8 mouse cellular contexts compared by ENCODE assay signal in the genomic region with DNA sequence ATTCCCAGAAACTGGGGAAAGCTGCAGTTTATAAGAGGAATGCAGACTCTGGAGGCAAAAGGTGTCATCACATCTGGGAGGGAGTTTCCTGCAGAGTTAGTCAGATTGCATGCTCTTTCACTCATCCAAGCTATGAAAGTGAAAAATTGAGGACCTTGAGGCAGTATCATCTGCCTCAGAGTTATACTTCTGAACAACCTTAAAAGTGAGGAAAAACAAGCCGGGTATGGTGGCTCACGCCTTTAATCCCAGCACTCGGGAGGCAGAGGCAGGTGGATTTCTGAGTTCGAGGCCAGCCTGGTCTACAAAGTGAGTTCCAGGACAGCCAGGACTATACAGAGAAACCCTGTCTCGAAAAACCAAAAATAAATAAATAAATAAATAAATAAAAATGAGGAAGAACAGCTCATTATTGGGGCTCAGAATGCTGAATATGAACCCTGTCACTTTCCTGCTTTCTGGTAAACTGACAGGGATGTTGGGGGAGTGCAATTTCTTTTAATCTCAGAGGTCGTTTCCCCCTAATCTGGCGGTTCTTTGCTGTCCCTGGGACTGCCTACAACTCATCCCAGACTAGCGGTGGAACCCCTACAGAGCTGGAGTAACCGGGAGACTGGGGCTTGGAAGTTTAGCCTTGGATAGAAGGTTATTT. TPM values are rescaled to one million over a fixed set of nuclear protein-coding genes. Genes with fewer than 3 reads are reported as not detected.
DNase-seq lines count a peak whose midpoint lies in the region; ATAC-seq and TF ChIP-seq lines count a peak whose summit lies in the region.

No protein-coding gene starts in this region.

- no peak for TF ChIP-seq EP300 in MEL (IDR thresholded peaks at IDR 0.05; ENCODE audit: low read depth in 1 of 2, low read length in 2 of 2)
- no peak for TF ChIP-seq EP300 in heart, postnatal 0 days (IDR thresholded peaks at IDR 0.05; ENCODE audit: low read depth)

- intact Hi-C loops in left cerebral cortex, postnatal 36 days (cut with DNase I) = loop anchor here (2.0 kb wide), 1 partner anchor 39 kb away; the partner anchor contains the start of genes Lyar and Zbtb49

- ATAC-seq in heart, postnatal 0 days (ENCODE audit: insufficient read depth, low read depth) = no peak

- no peak for TF ChIP-seq CTCF in kidney, adult 2 months (conservative IDR thresholded peaks at IDR 0.05; ENCODE audit: insufficient read depth, insufficient read length, low read depth, low read length)
- no peak for TF ChIP-seq CTCF in MEL (IDR thresholded peaks at IDR 0.05 in 2 of 3, conservative IDR thresholded peaks at IDR 0.05 in 1 of 3; ENCODE audit: control insufficient read depth in 1 of 3, insufficient read depth in 1 of 3, low read depth in 2 of 3, low read length in 3 of 3, poor library complexity in 1 of 3, severe bottlenecking in 1 of 3)
- no peak for TF ChIP-seq CTCF in heart, postnatal 0 days (IDR thresholded peaks at IDR 0.05; ENCODE audit: low read depth)

- H3K36me3 ChIP-seq in kidney, adult 2 months (ENCODE audit: control insufficient read depth, insufficient read depth, low read length) = no peaks in the 10 kb centered on the region; the same call in 1 of the 2 replicates
- H3K36me3 ChIP-seq in MEL (ENCODE audit: control insufficient read depth in 1 of 2, insufficient read depth in 2 of 2, low read length in 2 of 2) = peaks cover 2 to 15% of the 10 kb centered on the region in 2 experiments
- peaks cover 23% of the 10 kb centered on the region for H3K36me3 ChIP-seq in heart, postnatal 0 days (replicated peaks; ENCODE audit: control insufficient read depth, insufficient read depth, low read length)
- peaks cover 36% of the 10 kb centered on the region for H3K36me3 ChIP-seq in megakaryocyte, embryonic 14.5 days (replicated peaks; ENCODE audit: low read length)

- peak overlapping the region; percentile 79 for H3K27ac ChIP-seq in kidney, adult 2 months (ENCODE audit: insufficient read depth, low read depth, low read length)
- H3K27ac ChIP-seq in MEL (ENCODE audit: control insufficient read depth, low read depth, low read length) = peak overlapping the region; percentile 87
- peak overlapping the region; percentile 83 for H3K27ac ChIP-seq in heart, postnatal 0 days (ENCODE audit: low read depth)

- H3K4me1 ChIP-seq in kidney, adult 2 months (ENCODE audit: control insufficient read depth, insufficient read depth, low read length) = no peaks in the 10 kb centered on the region
- H3K4me1 ChIP-seq in MEL (ENCODE audit: control insufficient read depth in 1 of 2, insufficient read depth in 2 of 2, low read length in 2 of 2) = peaks cover 3 to 14% of the 10 kb centered on the region in 2 experiments; a peak in 3 of 4 replicates
- peaks cover 4% of the 10 kb centered on the region for H3K4me1 ChIP-seq in heart, postnatal 0 days (ENCODE audit: control insufficient read depth, insufficient read depth)
- H3K4me1 ChIP-seq in megakaryocyte, embryonic 14.5 days = peaks cover 45% of the 10 kb centered on the region

- H3K9ac ChIP-seq in MEL (ENCODE audit: control insufficient read depth, low read depth, low read length, poor library complexity, severe bottlenecking) = peak overlapping the region; percentile 85
- peak overlapping the region; percentile 69 for H3K9ac ChIP-seq in heart, postnatal 0 days (replicated peaks; ENCODE audit: low read depth, low read length)

- peak overlapping the region; percentile 72 for H3K4me2 ChIP-seq in heart, postnatal 0 days (ENCODE audit: low read depth, low read length)

- peak overlapping the region; percentile 96 for H3K4me3 ChIP-seq in kidney, adult 2 months (ENCODE audit: insufficient read depth, low read depth, low read length)
- peak overlapping the region; percentile 75 to 88 for H3K4me3 ChIP-seq in MEL (ENCODE audit: control insufficient read depth in 1 of 2, insufficient read depth in 1 of 2, low read depth in 2 of 2, low read length in 2 of 2)
- H3K4me3 ChIP-seq in heart, postnatal 0 days (ENCODE audit: low read depth, low read length) = peak overlapping the region; percentile 69
- H3K4me3 ChIP-seq in megakaryocyte, embryonic 14.5 days (replicated peaks) = peak overlapping the region; percentile 96

- no peak for TF ChIP-seq POLR2A in kidney, adult 2 months (IDR thresholded peaks at IDR 0.05; ENCODE audit: low read depth, low read length)
- no peak for TF ChIP-seq POLR2A in MEL (IDR thresholded peaks at IDR 0.05; ENCODE audit: control insufficient read depth in 1 of 2, insufficient read depth in 1 of 2, low read depth in 1 of 2, low read length in 2 of 2, poor library complexity in 1 of 2)

- TF ChIP-seq RAD21 in MEL (IDR thresholded peaks at IDR 0.05; ENCODE audit: low read depth, low read length) = no peak

- 40% methylated on average over 9 of the region's 9 CpGs for WGBS in kidney, adult 2 months
- WGBS in heart, postnatal 0 days = 39% methylated on average over 8 of the region's 9 CpGs

- no peaks in the 10 kb centered on the region for H3K27me3 ChIP-seq in kidney, adult 2 months (replicated peaks; ENCODE audit: control insufficient read depth, insufficient read depth, low read length)
- H3K27me3 ChIP-seq in MEL (ENCODE audit: control insufficient read depth in 1 of 2, insufficient read depth in 2 of 2, low read length in 2 of 2) = no peaks in the 10 kb centered on the region
- no peaks in the 10 kb centered on the region for H3K27me3 ChIP-seq in heart, postnatal 0 days (ENCODE audit: control insufficient read depth, insufficient read depth, low read length)
- H3K27me3 ChIP-seq in megakaryocyte, embryonic 14.5 days (replicated peaks) = no peaks in the 10 kb centered on the region

- DNase-seq in kidney, adult 2 months = no peak
- no peak for DNase-seq in kidney, adult 18-20 months
- peak; percentile 48 for DNase-seq in MEL (ENCODE audit: low read depth, low spot score)
- DNase-seq in heart, postnatal 0 days (ENCODE audit: low spot score) = no peak
- no peak for DNase-seq in adrenal gland, adult 8-10 months
- DNase-seq in right cerebral cortex, postnatal 36 days (ENCODE audit: low spot score in 2 of 2) = no peak
- no peak for DNase-seq in left cerebral cortex, postnatal 36 days (ENCODE audit: low spot score in 2 of 2)

- no peaks in the 10 kb centered on the region for H3K9me3 ChIP-seq in MEL (replicated peaks; ENCODE audit: insufficient read depth, low read length)
- H3K9me3 ChIP-seq in heart, postnatal 0 days (replicated peaks; ENCODE audit: control insufficient read depth, low read length) = no peaks in the 10 kb centered on the region; the same call in 1 of the 2 replicates
- peaks cover 5% of the 10 kb centered on the region; the same call in 1 of the 2 replicates for H3K9me3 ChIP-seq in megakaryocyte, embryonic 14.5 days

- H3K79me2 ChIP-seq in MEL (ENCODE audit: control insufficient read depth, insufficient read depth, low read length, poor library complexity) = peaks cover 14% of the 10 kb centered on the region

RNA-seq across cellular contexts. Expression of gene Tmem128, which starts 0.4 kb away (rescaled TPM):
- 33.3 and 40.6 TPM in 2 replicates for polyA plus RNA-seq in kidney, adult 2 months (2012; rRNA removed)
- 76.4 and 78.9 TPM in 2 replicates for total RNA-seq in MEL (2012; rRNA removed)
- 10 to 100 TPM in 1 of 2 experiments, not detected in 1; 55.9 TPM for polyA plus RNA-seq in MEL (2012; ENCODE audit: insufficient read depth in 1 of 2, insufficient read length in 2 of 2, low read depth in 1 of 2, low replicate concordance in 2 of 2, missing spikeins in 1 of 2)
- 46.9 and 92.8 TPM in 2 replicates for total RNA-seq in heart, postnatal 0 days (2014; rRNA removed; ENCODE audit: low replicate concordance)
- 48.0 and 50.8 TPM in 2 replicates for polyA plus RNA-seq in heart, postnatal 0 days (2015; fragmentation: Nextera tagmentation; extraction: Ambion mirVana)
- polyA plus RNA-seq in megakaryocyte, embryonic 14.5 days (2012; ENCODE audit: insufficient read depth, low replicate concordance) = 11.3 and 61.4 TPM in 2 replicates
- 10 to 100 TPM; 36.1 to 39.6 (median 37.4) TPM for total RNA-seq in adrenal gland, adult 8-10 months (2022)
- total RNA-seq in left cerebral cortex, postnatal 36 days (2021) = 10 to 100 TPM; 31.6 to 35.4 TPM

RNA-seq across cellular contexts. Expression of gene Otop1, which starts 16.2 kb away (rescaled TPM):
- 3.3 and 5.1 TPM in 2 replicates for polyA plus RNA-seq in kidney, adult 2 months (2012; rRNA removed)
- total RNA-seq in MEL (2012; rRNA removed) = 0.08 TPM in 1 of 2 replicates, not detected in the other
- not detected for polyA plus RNA-seq in MEL (2012; ENCODE audit: insufficient read depth in 1 of 2, insufficient read length in 2 of 2, low read depth in 1 of 2, low replicate concordance in 2 of 2, missing spikeins in 1 of 2)
- total RNA-seq in heart, postnatal 0 days (2014; rRNA removed; ENCODE audit: low replicate concordance) = not detected in 2 replicates
- not detected in 2 replicates for polyA plus RNA-seq in heart, postnatal 0 days (2015; fragmentation: Nextera tagmentation; extraction: Ambion mirVana)
- polyA plus RNA-seq in megakaryocyte, embryonic 14.5 days (2012; ENCODE audit: insufficient read depth, low replicate concordance) = 0.21 TPM in 1 of 2 replicates, not detected in the other
- total RNA-seq in adrenal gland, adult 8-10 months (2022) = 10 to 100 TPM in 3 of 4 experiments, 1 to 10 TPM in 1; 2.6 to 26.4 (median 18.4) TPM
- not detected for total RNA-seq in left cerebral cortex, postnatal 36 days (2021)

RNA-seq across cellular contexts. Expression of gene Lyar, which starts 39.3 kb away (rescaled TPM):
- 3.6 and 5.3 TPM in 2 replicates for polyA plus RNA-seq in kidney, adult 2 months (2012; rRNA removed)
- total RNA-seq in MEL (2012; rRNA removed) = 333 and 340 TPM in 2 replicates
- polyA plus RNA-seq in MEL (2012; ENCODE audit: insufficient read depth in 1 of 2, insufficient read length in 2 of 2, low read depth in 1 of 2, low replicate concordance in 2 of 2, missing spikeins in 1 of 2) = 100 to 1,000 TPM; 507 to 678 TPM
- 5.6 and 13.6 TPM in 2 replicates for total RNA-seq in heart, postnatal 0 days (2014; rRNA removed; ENCODE audit: low replicate concordance)
- 36.5 and 42.1 TPM in 2 replicates for polyA plus RNA-seq in heart, postnatal 0 days (2015; fragmentation: Nextera tagmentation; extraction: Ambion mirVana)
- 5.5 and 113 TPM in 2 replicates for polyA plus RNA-seq in megakaryocyte, embryonic 14.5 days (2012; ENCODE audit: insufficient read depth, low replicate concordance)
- total RNA-seq in adrenal gland, adult 8-10 months (2022) = 10 to 100 TPM; 12.9 to 17.3 (median 13.8) TPM
- total RNA-seq in left cerebral cortex, postnatal 36 days (2021) = 10 to 100 TPM in 1 of 2 experiments, 1 to 10 TPM in 1; 9.6 to 11.4 TPM

RNA-seq across cellular contexts. Expression of gene Zbtb49, which starts 39.3 kb away (rescaled TPM):
- 7.1 and 8.5 TPM in 2 replicates for polyA plus RNA-seq in kidney, adult 2 months (2012; rRNA removed)
- total RNA-seq in MEL (2012; rRNA removed) = 14.0 and 16.8 TPM in 2 replicates
- polyA plus RNA-seq in MEL (2012; ENCODE audit: insufficient read depth in 1 of 2, insufficient read length in 2 of 2, low read depth in 1 of 2, low replicate concordance in 2 of 2, missing spikeins in 1 of 2) = 10 to 100 TPM in 1 of 2 experiments, not detected in 1; 17.5 TPM
- total RNA-seq in heart, postnatal 0 days (2014; rRNA removed; ENCODE audit: low replicate concordance) = 6.4 and 15.3 TPM in 2 replicates
- 4.4 TPM in 2 replicates for polyA plus RNA-seq in heart, postnatal 0 days (2015; fragmentation: Nextera tagmentation; extraction: Ambion mirVana)
- 2.6 and 4.1 TPM in 2 replicates for polyA plus RNA-seq in megakaryocyte, embryonic 14.5 days (2012; ENCODE audit: insufficient read depth, low replicate concordance)
- total RNA-seq in adrenal gland, adult 8-10 months (2022) = 10 to 100 TPM in 3 of 4 experiments, 1 to 10 TPM in 1; 9.3 to 14.1 (median 12.2) TPM
- 10 to 100 TPM; 15.5 to 21.4 TPM for total RNA-seq in left cerebral cortex, postnatal 36 days (2021)

RNA-seq across cellular contexts. Expression of gene Drd5, which starts 59.6 kb away (rescaled TPM):
- not detected in 2 replicates for polyA plus RNA-seq in kidney, adult 2 months (2012; rRNA removed)
- not detected in 2 replicates for total RNA-seq in MEL (2012; rRNA removed)
- not detected for polyA plus RNA-seq in MEL (2012; ENCODE audit: insufficient read depth in 1 of 2, insufficient read length in 2 of 2, low read depth in 1 of 2, low replicate concordance in 2 of 2, missing spikeins in 1 of 2)
- total RNA-seq in heart, postnatal 0 days (2014; rRNA removed; ENCODE audit: low replicate concordance) = not detected in 2 replicates
- polyA plus RNA-seq in heart, postnatal 0 days (2015; fragmentation: Nextera tagmentation; extraction: Ambion mirVana) = not detected in 2 replicates
- not detected in 2 replicates for polyA plus RNA-seq in megakaryocyte, embryonic 14.5 days (2012; ENCODE audit: insufficient read depth, low replicate concordance)
- total RNA-seq in adrenal gland, adult 8-10 months (2022) = not detected
- total RNA-seq in left cerebral cortex, postnatal 36 days (2021) = 1 to 10 TPM; 2.2 to 2.6 TPM

Comparison
In these comparisons a context has a peak if more than half of its experiments do, and no peak if none do; other contexts are left out.
1. RNA of gene Lyar, which starts 39.3 kb away (total RNA-seq): 333 to 340 TPM in MEL; 12.9 to 17.3 TPM in adrenal gland, adult 8-10 months, 5.6 to 13.6 TPM in heart, postnatal 0 days and 9.6 to 11.4 TPM in left cerebral cortex, postnatal 36 days; every median in the first group is over 10 times any median in the second.
2. Peak in every context shown above with its lines, with median percentiles within 50 percentile points of each other: H3K27ac ChIP-seq and H3K4me3 ChIP-seq.